Mouse (Mus musculus) CH12F3 (cell line): ENCODE measurements at regions not wholly inside any gene's neighbourhood (a gene's known extent, or its start where the extent isn't known, plus 50 kb on each side); places are given as distances from the start of the nearest gene placed in this dataset.

Source experiments
- in situ Hi-C: fragments of 300-500 bp; cut with MboI; formaldehyde crosslinking; loops from 2 replicates; pipeline ENCODE4 v1.14.3; 2020; ENCODE audit warnings: low sequenced_read_pairs

- in situ Hi-C loops: no loop called here
Measured at GRCm38 (mm10) chr6:143479701-143480388, 312.8 kb downstream of the Etnk1 start.

- in situ Hi-C loops: no loop called here
Measured at GRCm38 (mm10) chr6:143482272-143482671, 315.3 kb downstream of the Etnk1 start.

GRCm38 (mm10) chr6:143482868-143483267 lies 315.8 kb downstream of the Etnk1 start:
- in situ Hi-C loops: no loop called here

- in situ Hi-C loops: no loop called here
Measured at GRCm38 (mm10) chr6:143484941-143485340, 317.9 kb downstream of the Etnk1 start.

GRCm38 (mm10) chr6:143487003-143487402 lies 320.0 kb downstream of the Etnk1 start:
- in situ Hi-C loops: no loop called here

- in situ Hi-C loops: no loop called here
Measured at GRCm38 (mm10) chr6:143490019-143490418, 323.0 kb downstream of the Etnk1 start.

- in situ Hi-C loops: no loop called here
Measured at GRCm38 (mm10) chr6:143491380-143491779, 324.4 kb downstream of the Etnk1 start.

- in situ Hi-C loops: no loop called here
Measured at GRCm38 (mm10) chr6:143493543-143493942, 326.5 kb downstream of the Etnk1 start.

GRCm38 (mm10) chr6:143494341-143494740 lies 327.3 kb downstream of the Etnk1 start:
- in situ Hi-C loops: no loop called here

- in situ Hi-C loops: no loop called here
Measured at GRCm38 (mm10) chr6:143494886-143495285, 327.9 kb downstream of the Etnk1 start.

- in situ Hi-C loops: no loop called here
Measured at GRCm38 (mm10) chr6:143498764-143499163, 331.7 kb downstream of the Etnk1 start.

GRCm38 (mm10) chr6:143499259-143500043 lies 332.4 kb downstream of the Etnk1 start:
- in situ Hi-C loops: no loop called here

GRCm38 (mm10) chr6:143502803-143503202 lies 335.8 kb downstream of the Etnk1 start:
- in situ Hi-C loops: no loop called here

- in situ Hi-C loops: no loop called here
Measured at GRCm38 (mm10) chr6:143503953-143504352, 336.9 kb downstream of the Etnk1 start.

- in situ Hi-C loops: no loop called here
Measured at GRCm38 (mm10) chr6:143513459-143513858, 346.4 kb downstream of the Etnk1 start.

GRCm38 (mm10) chr6:143515137-143515536 lies 348.1 kb downstream of the Etnk1 start:
- in situ Hi-C loops: no loop called here

GRCm38 (mm10) chr6:143516746-143517145 lies 349.7 kb downstream of the Etnk1 start:
- in situ Hi-C loops: no loop called here

- in situ Hi-C loops: no loop called here
Measured at GRCm38 (mm10) chr6:143518476-143518875, 351.5 kb downstream of the Etnk1 start.

GRCm38 (mm10) chr6:143519668-143520067 lies 352.6 kb downstream of the Etnk1 start:
- in situ Hi-C loops: no loop called here

GRCm38 (mm10) chr6:143525092-143525491 lies 358.1 kb downstream of the Etnk1 start:
- in situ Hi-C loops: no loop called here

- in situ Hi-C loops: no loop called here
Measured at GRCm38 (mm10) chr6:143528898-143529297, 361.9 kb downstream of the Etnk1 start.
